Mouse (Mus musculus) thymus, adult 18-20 months (tissue): Measurements from ENCODE around the gene Akap6.

Experiments used
- DNase-seq, 2 experiments: peaks; one replicate each; pipeline ENCODE4 v3.0.0; 2022; ENCODE audit warnings: mixed read lengths in 2 of 2

The Akap6 gene

DNA sequence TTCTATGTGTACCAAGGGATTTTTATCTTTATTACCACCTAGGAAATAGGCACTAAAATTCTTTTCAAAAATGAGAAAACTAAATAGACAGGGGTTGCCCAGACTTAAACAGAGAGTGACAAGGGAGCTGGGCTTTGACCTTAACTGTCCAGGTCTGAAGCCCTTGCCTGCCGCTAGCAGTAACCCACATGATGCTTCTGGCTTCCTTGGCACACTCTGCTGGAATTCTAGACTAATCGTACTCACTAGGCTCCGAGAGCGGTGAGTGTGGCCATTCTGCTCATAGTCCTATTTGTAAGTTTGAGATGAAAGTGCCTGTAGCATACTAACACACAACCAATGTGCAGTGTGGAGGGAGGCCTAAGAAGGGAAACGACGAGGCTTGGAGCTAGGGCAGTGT is 223.3 kb downstream of the Akap6 start:
- DNase-seq: no peak

DNA sequence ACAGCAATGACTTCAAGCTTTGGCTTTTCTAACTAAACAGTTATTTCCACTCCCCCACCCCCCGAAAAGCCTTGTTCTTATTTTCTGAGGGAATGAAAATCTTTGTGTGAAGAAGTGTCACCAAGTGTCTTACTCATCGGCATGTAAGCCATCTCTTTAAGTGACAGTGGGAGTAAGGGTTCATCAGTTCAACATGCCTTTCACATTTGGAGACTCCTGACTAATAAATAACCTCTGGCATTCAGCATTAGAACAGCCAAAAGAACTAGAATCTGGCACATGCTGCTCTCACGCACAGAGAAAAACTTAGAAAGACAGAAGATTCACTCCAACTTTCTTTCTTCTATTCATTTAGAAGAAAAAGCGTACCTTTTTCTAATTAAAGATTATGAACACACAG is 226.3 kb downstream of the Akap6 start:
- no peak for DNase-seq

DNA sequence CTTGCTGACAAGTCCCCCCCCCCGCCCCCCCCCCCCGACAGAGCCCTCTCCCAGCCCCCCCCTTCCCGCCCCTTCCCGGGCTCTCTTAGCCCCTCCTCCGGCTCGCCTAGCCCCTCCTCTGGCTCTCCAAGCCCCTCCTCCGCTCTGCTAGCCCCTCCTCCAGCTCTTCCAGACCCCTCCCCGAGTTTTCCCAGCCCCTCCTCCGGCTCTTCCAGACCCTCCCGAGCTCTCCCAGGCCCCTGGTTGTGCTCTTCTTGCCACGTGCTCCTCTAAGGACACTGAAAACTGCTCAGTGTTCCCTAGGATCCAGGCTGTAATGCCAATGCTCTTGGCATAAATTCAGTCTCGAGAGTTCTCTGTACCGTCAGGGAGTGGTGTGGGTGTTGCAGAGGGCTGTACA is 234.6 kb downstream of the Akap6 start:
- DNase-seq: no peak

DNA sequence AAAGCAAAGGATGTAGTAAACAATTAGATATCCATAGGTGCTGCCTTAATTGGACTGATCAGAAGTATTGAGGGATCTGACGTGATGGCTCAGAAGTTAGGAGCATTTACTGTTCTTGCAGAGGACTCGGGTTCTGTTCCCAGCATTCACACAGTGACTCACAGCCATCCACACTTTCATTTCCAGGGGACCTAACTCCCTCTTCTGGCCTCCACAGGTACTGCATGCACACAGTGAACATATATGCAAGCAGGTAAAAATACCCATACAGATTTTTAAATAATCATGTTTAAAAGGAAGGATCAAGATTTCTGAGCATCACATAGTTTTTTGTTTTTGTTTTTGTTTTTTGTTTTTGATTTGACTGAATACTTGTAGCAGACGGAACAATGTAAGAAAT is 235.8 kb downstream of the Akap6 start:
- DNase-seq: no peak

DNA sequence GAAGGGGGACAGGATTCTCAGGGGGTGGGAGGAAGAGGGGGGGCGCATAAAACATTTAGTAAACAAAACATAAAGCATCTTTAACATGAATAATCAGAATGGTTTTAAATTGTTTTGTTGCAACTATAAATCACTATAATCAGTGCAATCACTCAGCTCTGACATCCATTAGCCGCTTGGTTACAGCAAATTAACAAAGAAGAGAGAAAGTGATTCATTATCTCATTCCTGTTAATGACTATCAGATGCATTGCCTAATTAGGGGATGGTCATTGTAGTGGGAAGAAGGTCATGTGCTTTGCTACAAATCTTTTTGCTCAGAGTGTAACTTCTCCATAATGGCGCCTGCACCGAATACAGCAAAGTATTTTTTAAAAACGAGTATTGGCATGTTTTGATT is 239.6 kb downstream of the Akap6 start:
- DNase-seq: no peak

DNA sequence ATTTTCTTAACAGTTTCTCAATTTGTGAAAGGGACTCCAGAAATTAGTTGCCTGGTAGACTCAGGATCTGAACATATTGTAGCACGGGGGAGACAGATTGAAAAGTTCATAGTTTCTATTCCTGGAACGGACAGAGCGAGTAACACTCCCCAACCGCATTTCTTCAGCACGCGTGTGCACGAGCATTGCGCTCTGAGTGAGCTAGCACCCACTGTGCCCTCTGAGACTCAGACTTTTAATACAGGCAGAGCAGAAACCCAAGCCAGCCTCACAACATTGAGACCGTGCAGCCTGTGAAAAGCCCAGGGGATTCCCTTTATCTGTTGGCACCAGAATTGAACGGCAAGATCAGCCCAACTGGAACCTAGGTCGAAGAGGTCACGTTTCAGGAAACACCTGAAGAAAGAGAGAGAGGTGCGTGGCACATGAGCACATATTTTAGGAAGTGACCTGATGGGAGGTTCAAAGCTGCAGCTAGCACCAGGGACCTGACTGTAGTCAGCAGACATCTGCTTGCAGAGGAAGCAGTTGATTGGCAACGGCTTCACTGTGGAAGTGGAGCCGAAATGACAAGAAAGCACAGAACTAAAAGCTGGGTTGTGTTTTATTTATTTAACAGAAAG is 240.3 kb downstream of the Akap6 start:
- no peak for DNase-seq

DNA sequence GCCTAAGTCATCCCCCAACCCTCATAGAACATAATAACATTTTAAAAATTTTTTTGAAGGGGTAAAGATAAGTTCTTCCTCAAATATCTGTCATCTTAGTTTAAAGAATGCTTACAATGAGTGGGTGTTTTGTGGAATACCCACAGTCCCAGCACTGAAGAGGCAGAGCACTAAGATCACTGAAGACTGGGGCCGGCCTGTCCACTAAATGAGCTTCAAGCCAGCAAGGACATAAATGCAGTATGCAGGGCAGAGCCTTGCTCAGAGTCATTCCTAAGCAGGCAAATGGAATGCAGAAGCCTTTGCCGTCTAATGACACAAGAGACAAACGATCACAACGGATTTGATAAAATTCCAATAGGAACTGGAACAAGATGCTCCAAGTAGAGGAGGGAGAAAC is 242.8 kb downstream of the Akap6 start:
- DNase-seq: no peak

DNA sequence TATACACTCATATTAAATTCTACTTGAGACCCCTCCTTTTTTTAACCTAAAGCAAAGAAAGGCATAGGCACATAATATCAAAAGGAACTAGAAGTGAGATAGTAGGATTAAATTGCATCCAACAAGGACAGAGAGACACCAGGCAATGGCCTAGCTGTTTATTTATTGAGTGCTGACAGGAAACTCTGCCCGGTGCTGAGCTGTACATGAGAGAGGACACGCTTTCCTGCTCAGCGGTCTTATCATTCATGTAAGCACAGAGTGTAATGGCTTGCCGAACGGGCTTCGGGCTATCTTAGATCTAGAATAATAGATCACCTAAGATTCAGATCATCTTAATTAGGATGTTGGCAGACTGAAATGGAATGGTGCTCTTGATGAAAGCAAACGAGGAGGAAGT is 245.1 kb downstream of the Akap6 start:
- DNase-seq: no peak

DNA sequence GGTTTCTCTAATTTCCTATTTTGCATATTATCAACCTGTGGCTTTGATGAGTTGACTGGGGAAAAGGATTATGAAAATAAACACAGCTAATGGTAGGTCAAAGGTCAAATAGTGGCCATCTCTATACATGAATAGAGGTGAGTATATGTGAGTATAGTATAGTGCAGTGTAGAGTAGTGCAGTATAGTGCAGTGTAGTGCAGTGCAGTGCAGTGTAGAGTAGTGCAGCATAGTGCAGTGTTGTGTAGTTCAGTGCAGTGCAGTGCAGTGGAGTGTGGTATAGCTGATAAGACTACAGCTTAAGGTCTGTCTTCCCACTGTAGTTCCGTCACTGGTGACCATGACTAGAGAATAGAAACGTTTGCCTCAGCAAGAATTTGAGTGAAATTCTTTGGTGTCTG is 245.8 kb downstream of the Akap6 start:
- no peak for DNase-seq

DNA sequence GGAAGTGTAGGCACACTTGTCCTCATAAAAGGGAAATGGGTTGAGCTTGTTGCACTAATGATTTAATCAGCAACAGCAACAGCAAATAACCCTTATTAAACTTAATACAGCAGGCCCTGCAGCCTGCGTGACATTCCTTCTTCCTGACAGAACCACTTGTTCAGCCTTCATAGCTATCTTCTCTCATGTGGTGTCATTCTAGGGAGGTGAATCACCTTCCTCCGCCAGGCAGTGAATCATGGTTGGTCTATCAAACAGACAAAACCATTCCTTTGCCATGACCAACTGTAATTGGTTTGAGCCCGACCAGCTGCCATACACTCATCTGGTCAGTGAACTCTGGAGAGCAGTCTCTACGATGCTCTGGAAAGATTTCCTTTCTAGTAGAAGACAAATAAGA is 251.5 kb downstream of the Akap6 start:
- no peak for DNase-seq

DNA sequence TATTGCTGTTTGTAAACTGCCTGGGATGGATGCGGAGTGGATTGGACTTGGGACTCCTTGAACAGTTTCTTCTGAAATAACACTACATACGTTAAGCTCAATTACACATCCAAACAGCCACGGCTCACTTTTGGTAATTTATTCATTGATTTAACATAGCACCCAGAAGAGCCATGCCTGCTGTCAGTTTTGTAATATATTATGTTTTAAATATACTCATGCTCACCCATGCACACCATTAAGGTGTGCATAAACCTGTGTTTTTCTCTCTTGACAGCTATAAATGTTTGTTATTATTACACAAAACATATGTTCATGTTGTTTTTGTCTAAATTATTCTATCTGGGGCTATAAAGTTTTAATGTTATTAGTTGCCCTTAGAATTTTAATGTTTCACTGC is 258.4 kb downstream of the Akap6 start:
- no peak for DNase-seq

DNA sequence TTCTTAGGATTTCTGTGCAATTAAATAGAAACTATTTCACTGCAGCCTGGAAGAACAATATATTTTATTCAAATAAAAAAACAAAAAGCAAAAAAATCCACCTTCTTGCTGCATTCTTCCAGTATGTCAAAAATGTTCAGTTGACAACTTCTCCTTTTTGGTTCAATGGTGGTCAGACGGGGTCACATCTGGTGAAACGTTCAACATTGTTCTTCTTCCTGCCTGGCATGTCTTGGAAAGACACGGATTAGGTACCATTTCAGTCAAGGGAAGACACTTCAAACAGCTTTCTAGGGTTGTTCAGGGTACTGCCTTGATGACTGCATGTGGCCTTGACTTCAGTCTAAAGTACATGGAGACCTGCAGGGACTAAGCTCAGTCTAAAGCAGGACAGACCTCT is 258.8 kb downstream of the Akap6 start:
- no peak for DNase-seq

DNA sequence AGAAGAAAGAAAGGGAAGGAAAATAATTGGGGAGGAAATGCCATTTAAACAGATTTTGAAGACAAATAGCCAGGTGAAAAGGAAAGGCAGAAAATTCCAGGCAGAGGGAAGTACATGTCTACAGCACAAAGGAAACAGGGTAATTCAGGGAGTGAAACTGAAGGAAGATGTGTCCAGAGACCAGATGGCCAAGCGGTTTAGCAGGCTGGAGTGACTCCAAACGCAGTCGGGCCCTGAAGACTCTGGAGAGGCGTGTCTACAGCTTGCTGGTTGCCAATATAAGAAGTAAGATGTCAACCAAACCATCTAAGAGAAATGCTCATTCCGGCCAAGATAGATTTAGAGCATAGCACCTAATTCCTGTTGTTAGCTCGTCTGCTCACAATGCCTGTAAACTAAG is 292.6 kb downstream of the Akap6 start:
- DNase-seq: no peak

DNA sequence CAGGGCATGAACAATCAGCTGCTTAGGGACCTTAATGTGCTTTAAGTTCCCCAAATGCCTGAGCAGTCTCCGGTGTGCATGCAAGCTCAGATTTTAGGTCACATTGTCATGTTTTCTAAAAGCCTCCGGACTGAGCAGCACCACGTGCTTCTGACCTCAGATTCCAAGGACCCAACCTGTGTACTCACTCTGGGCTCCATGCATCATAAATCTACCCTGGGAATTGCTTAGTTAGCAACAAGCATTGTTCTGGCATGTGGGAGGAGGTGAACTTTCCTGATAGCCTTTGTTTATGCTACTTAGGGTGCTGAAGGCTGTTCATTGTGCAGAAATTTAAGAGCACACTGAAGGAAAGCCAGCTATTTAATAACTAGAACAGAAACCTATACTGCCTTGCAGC is 313.2 kb downstream of the Akap6 start:
- DNase-seq: no peak

DNA sequence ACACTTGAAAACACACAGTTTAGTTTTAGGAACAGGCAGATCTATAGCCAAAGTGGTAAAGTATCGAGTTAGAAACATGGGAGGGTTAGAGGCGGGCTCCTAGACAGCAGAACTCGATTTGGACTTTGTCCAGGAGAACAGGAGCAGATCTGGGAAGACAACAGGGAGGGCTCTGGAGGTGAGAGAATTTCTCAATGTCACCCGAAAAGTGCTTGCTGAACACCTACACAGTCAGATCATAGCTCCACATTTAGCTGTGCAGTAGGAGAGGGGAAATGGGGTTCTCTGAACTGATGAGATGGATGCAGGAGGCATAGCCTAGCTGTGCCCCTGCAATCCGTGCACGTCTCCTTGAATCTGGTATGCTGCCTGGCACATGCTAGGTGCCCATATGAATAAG is 315.4 kb downstream of the Akap6 start:
- DNase-seq: no peak

DNA sequence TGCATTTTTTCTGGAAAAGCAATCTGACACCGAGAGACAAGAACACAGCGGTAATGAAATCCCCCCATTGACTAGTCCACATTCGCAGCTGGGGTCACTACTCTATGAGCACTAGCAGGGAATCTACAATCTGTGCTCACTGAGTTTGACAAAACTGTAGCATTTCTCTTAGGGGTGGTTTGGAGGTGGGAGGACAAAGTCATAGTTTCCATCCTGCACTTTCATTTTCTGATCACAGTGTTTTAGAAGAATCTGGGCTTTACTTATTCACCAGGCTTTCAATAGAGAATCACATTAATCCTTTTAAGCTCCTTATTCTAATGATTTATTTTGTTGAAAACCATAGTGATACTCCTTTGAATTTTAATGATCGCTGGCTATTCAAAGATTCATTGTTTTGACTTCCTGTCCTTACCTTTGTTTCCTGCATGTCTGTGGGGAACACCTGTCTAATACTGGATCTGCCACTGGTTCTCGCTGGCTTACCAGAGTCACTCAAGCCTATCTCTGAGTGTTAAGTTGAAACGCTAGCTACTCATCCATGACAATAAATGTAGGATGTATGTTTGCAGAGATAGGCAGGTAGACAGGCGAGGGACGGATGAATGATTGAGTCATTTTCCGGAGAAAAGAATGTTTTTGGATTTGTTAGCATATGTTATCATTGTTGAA is 325.5 kb downstream of the Akap6 start:
- DNase-seq: no peak

DNA sequence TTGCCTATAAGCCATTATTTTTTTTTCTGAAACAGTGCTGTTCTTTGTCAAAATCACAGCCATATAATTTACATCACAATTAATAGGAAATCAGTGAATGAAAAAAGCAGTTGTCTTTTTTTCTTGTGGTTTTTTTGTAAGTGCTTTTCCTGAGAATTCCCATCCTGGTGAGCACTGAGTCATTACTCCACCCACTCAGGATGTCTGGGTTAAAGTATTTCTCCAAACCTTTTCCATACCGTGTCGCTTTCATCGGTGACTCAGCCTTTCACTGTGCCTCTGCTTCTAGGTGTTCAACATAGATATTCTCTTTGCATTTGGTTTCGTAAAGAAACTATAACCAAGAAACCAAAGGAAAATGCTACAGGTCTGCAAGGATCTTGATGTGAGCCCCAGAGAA is 328.1 kb downstream of the Akap6 start:
- no peak for DNase-seq

DNA sequence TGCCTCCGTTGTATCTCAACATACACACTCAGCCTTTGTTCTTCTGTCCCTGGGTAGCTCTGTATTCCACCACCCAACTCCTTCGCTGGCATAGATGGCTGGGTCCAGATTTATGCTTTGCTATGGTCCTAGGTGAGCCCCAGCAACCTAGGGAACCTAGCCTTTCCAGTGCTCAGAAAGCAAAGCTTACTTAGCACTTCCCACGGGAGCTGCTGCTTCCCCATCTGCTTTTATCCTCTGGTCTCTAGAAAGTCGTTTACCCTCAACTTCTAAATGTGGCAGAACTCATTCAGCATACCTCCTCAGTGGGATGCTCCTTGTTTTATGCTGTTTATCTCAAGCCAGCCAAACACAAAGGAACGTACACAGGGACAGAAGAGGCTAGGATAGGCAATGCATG is 329.7 kb downstream of the Akap6 start:
- no peak for DNase-seq

DNA sequence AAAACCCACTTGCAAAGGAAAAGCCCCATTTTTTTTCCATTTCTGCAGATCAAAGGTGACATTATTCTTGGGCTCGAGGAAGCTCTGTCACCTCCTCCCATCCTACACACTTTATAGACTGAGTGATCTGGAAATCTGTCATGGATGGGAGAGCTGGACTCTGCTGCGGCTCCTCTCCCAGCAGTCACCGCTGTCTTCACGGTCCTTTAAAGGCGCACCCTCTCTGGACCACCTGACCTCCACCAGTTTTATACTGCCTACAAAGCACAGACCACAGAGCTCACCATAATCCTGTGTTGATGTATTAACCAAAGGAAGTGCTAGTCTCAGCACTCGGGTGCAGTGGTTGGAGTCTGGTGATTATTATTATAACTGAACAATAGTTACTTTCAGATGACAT is 330.7 kb downstream of the Akap6 start:
- no peak for DNase-seq

DNA sequence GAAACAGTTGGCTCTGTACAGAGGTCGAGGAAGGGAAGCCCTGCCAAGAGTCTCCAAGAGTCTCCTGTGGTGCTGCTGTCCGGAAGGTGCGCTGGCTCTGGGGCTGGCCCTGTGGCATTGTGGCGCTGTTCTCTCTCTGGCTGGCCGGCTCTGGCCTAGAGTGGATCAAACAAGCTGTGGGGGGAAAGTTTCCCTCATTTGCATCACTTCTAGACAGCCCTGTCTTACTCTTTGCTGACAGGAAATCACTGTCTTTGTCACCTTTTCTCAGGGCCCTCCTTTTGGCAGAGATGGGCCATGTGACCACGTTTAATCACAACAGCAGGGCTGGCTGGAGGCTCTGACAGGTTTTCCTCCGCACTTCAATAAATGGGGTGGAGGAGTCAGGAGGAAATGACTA is 333.6 kb downstream of the Akap6 start:
- no peak for DNase-seq

DNA sequence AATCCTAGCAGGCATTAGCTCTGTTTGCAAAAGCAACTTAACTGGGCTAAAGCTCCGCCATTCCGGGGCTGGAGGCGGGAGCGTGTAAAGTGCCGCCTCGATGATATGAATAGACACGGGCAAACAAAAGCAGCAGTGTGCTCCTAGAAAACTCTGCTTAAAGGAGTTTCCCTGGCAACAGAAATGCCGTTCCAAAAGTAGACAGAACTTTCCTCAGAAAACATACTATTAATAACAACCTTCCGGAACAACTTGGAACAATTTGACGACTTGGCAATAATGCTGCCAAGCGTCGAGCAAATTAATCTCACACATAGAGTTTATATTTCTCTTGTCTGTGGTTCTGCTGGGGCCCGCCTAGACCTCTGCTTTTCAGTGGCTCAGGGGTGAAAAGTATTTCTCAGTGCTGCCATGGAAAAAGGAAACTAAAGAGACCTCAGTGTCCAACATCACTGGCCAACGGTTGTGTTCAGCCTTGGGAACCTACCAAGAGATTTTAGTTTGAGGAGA is 334.3 kb downstream of the Akap6 start:
- DNase-seq: no peak

DNA sequence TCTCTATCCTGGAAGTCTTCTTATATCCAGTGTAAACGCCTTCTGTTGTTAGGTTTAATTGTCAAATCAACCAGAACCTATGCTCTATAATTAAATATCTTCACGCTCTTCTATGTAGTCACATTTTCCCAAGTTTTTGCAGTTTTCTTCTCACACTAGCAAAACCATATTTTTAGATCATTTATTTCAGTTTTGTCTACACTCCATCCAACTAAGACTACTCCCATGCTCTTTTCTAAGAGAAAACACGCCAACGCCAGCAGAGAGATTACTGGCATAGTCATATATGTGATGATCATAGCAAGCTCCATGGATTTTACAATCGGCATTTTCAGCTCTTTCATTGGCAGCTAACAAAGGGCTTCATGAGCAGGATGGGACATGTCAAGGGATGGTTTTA is 341.5 kb downstream of the Akap6 start:
- no peak for DNase-seq

DNA sequence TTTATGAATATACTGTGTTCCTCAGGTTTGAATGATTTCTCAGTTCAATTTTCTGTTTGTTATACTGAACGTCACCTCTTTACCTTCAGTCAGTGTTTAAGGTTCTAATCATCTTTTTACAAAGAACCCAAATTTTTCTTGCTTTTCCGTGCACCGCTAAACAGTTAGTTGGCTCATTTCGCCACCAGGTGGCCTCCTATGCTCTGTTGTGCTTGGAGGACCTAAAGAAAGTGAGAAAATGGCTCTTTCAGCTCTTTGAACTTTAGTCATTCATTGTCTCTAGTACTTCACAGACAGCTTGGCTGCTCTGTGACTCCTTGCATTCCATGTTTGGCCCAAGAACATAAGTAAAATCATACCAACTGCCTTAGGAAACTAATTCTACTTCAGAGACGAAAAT is 343.6 kb downstream of the Akap6 start:
- no peak for DNase-seq

DNA sequence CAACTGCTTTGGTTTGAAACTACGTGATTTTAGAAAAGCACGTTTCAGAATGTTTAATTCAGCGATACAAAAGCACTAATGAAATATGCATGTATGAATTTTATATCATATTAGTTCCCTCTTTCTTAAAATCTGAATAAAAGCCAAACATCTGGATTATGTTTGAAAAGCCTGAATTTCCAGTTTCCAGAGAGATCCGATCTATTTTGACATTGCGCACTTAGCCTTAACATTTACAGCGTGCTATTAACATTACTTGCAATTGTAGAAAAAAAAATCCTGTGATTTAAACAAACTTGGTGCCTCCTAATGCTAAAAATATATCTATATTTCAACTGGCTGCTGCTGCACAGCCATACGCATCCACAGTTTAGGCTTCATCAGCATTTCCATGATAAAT is 358.4 kb downstream of the Akap6 start:
- DNase-seq: no peak

DNA sequence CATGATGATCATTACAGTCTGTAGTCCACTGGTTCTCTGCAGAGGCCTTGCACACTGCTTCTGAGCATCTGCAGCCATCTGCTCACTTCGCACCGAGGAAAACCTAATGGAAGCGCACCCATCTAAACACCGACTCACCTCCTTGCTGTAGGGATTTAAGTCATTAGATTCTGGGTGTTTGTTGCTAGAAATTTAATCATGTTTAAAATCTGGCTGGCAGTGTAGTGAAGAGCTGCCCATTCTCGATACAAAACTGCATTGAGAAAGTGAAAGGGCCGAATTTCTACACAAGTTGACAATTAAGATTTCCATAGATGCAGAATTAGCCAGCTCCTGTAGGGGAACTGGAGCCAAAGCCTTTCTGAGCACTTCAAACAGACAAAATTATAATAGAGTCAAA is 361.7 kb downstream of the Akap6 start:
- no peak for DNase-seq
